Mouse (Mus musculus): Measurements from ENCODE around the gene Fbxl17.

DNA sequence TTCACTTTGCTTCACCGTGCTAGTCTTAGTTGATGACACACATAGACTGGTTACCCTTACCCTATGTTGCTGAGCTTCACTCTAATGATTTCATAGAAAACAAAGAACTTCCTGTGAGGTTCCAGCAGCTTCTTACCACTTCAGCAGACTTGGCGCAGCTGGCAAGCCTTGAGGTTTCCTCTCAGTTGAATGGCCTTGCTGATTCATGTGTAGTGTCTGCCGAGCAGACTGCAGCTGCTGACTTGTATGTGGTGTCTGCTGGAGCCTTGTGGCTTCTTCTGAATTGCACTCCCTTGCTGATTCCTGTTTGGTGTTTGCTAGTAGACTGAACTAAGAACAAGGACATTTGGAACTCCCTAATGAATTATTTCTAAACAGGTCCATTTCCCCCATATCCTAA lies 137.6 kb downstream of the Fbxl17 start:
- TF ChIP-seq POLR2A (IDR thresholded peaks at IDR 0.05; ENCODE audit: insufficient read length, low read depth), result no peak
- TF ChIP-seq POLR2AphosphoS2 (IDR thresholded peaks at IDR 0.05; ENCODE audit: insufficient read length, low read depth), result no peak
- TF ChIP-seq USF1 (IDR thresholded peaks at IDR 0.05; ENCODE audit: low read depth), result no peak
- no peak for TF ChIP-seq TCF12 (IDR thresholded peaks at IDR 0.05; ENCODE audit: insufficient read depth, poor library complexity, severe bottlenecking)
- no peak for TF ChIP-seq SRF (IDR thresholded peaks at IDR 0.05; ENCODE audit: control insufficient read depth, insufficient read length, low read depth)

All from myocyte (in vitro differentiated cells).